Mouse (Mus musculus): ENCODE results near the gene Tle4.

Gene Tle4

GRCm38 (mm10) chr19:14519186-14519585 lies 78.7 kb downstream of the Tle4 start:
- DNase-seq (ENCODE audit: low spot score) = no peak

GRCm38 (mm10) chr19:14518438-14519044 lies 79.3 kb downstream of the Tle4 start:
- no peak for DNase-seq (ENCODE audit: low spot score)

- no peak for DNase-seq (ENCODE audit: low spot score)
Observed at GRCm38 (mm10) chr19:14516420-14516819, 81.4 kb downstream of the Tle4 start.

GRCm38 (mm10) chr19:14508819-14509218 lies 89.0 kb downstream of the Tle4 start:
- DNase-seq (ENCODE audit: low spot score) = no peak

GRCm38 (mm10) chr19:14507911-14508310 lies 89.9 kb downstream of the Tle4 start:
- DNase-seq (ENCODE audit: low spot score) = no peak

GRCm38 (mm10) chr19:14506875-14507670 lies 90.8 kb downstream of the Tle4 start:
- DNase-seq (ENCODE audit: low spot score) = no peak

- DNase-seq (ENCODE audit: low spot score) = no peak
Observed at GRCm38 (mm10) chr19:14505885-14506548, 91.8 kb downstream of the Tle4 start.

GRCm38 (mm10) chr19:14505401-14505800 lies 92.5 kb downstream of the Tle4 start:
- no peak for DNase-seq (ENCODE audit: low spot score)

- DNase-seq (ENCODE audit: low spot score) = no peak
Observed at GRCm38 (mm10) chr19:14503862-14504261, 94.0 kb downstream of the Tle4 start.

- DNase-seq (ENCODE audit: low spot score) = no peak
Observed at GRCm38 (mm10) chr19:14502234-14502633, 95.6 kb downstream of the Tle4 start.

- no peak for DNase-seq (ENCODE audit: low spot score)
Observed at GRCm38 (mm10) chr19:14499835-14500425, 97.9 kb downstream of the Tle4 start.

- no peak for DNase-seq (ENCODE audit: low spot score)
Observed at GRCm38 (mm10) chr19:14493047-14493446, 104.8 kb downstream of the Tle4 start.

- DNase-seq (ENCODE audit: low spot score) = no peak
Observed at GRCm38 (mm10) chr19:14487180-14487579, 110.7 kb downstream of the Tle4 start.

GRCm38 (mm10) chr19:14485176-14485575 lies 112.7 kb downstream of the Tle4 start:
- DNase-seq (ENCODE audit: low spot score) = no peak

GRCm38 (mm10) chr19:14482562-14483138 lies 115.2 kb downstream of the Tle4 start:
- DNase-seq (ENCODE audit: low spot score) = no peak

GRCm38 (mm10) chr19:14481796-14482561 lies 115.9 kb downstream of the Tle4 start:
- DNase-seq (ENCODE audit: low spot score) = no peak

- DNase-seq (ENCODE audit: low spot score) = no peak
Observed at GRCm38 (mm10) chr19:14479711-14480110, 118.1 kb downstream of the Tle4 start.

GRCm38 (mm10) chr19:14469325-14469724 lies 128.5 kb downstream of the Tle4 start:
- no peak for DNase-seq (ENCODE audit: low spot score)

- no peak for DNase-seq (ENCODE audit: low spot score)
Observed at GRCm38 (mm10) chr19:14468733-14469132, 129.1 kb downstream of the Tle4 start.

GRCm38 (mm10) chr19:14466020-14466419 lies 131.8 kb downstream of the Tle4 start:
- no peak for DNase-seq (ENCODE audit: low spot score)

- no peak for DNase-seq (ENCODE audit: low spot score)
Observed at GRCm38 (mm10) chr19:14463281-14464079, 134.4 kb downstream of the Tle4 start.

Data from testis, postnatal 14 days (tissue).